Mouse (Mus musculus) kidney, embryonic 14.5 days (tissue): ENCODE results near the gene Hdgf. TPM values are rescaled to one million over a fixed set of nuclear protein-coding genes. Genes with fewer than 3 reads are reported as not detected.

Experiments used
- ATAC-seq: fragments of 200-750 bp; cut with Nextera tagmentation; 2 replicates; pipeline ENCODE4 v1.8.0; 2017; ENCODE audit warnings: moderate number of reproducible peaks, mild to moderate bottlenecking, moderate TSS enrichment, moderate library complexity; ENCODE audit not compliant: low FRiP score, low TSS enrichment
- H3K27ac ChIP-seq: fragments of 300-500 bp; sonication (generic); 2 replicates; pipeline ENCODE4 v1.5.1; 2014; ENCODE audit warnings: low read depth, mild to moderate bottlenecking, low read length, moderate library complexity, mixed read lengths
- H3K27me3 ChIP-seq: fragments of 300-500 bp; sonication (generic); 2 replicates; pipeline ENCODE4 v1.6.1; 2014; ENCODE audit warnings: mild to moderate bottlenecking, low read length; ENCODE audit not compliant: control insufficient read depth, insufficient read depth
- H3K36me3 ChIP-seq: fragments of 300-500 bp; sonication (generic); 2 replicates; pipeline ENCODE4 v1.6.1; 2014; ENCODE audit warnings: low read length, mixed read lengths; ENCODE audit not compliant: control insufficient read depth, insufficient read depth
- H3K4me1 ChIP-seq: fragments of 300-500 bp; sonication (generic); 2 replicates; pipeline ENCODE4 v1.6.1; 2014; ENCODE audit warnings: low read length, mixed read lengths; ENCODE audit not compliant: control insufficient read depth, insufficient read depth
- H3K4me2 ChIP-seq: fragments of 300-500 bp; sonication (generic); replicated peaks from 2 replicates; pipeline ENCODE4 v1.6.1; 2014; ENCODE audit warnings: low read depth, mild to moderate bottlenecking, low read length
- H3K4me3 ChIP-seq: fragments of 300-500 bp; sonication (generic); 2 replicates; pipeline ENCODE4 v1.5.1; 2014; ENCODE audit warnings: mild to moderate bottlenecking, low read length
- H3K9ac ChIP-seq: fragments of 300-500 bp; sonication (generic); 2 replicates; pipeline ENCODE4 v1.6.1; 2014; ENCODE audit warnings: low read depth, mild to moderate bottlenecking, low read length, moderate library complexity
- H3K9me3 ChIP-seq: fragments of 300-500 bp; sonication (generic); 2 replicates; pipeline ENCODE4 v1.6.1; 2016; ENCODE audit warnings: low read length; ENCODE audit not compliant: control insufficient read depth
- WGBS: fragments of 180-500 bp; shearing (Covaris S2); extraction: QIAGEN DNeasy Blood & Tissue Kit; methylation state at CpG from one replicate; pipeline ENCODE4 v1.1.7; 2014; 5-methylcytosine and 5-hydroxymethylcytosine counted together
- polyA plus RNA-seq: library from polyadenylated mRNA; unstranded; fragments of >200 nt; fragmentation: Nextera tagmentation; extraction: Ambion mirVana; gene quantifications from 2 replicates; pipeline ENCODE4 v1.2.1, GENCODE M21; 2014

The Hdgf gene
- polyA plus RNA-seq, 1 experiment from 2014 or later: 254 TPM

DNA sequence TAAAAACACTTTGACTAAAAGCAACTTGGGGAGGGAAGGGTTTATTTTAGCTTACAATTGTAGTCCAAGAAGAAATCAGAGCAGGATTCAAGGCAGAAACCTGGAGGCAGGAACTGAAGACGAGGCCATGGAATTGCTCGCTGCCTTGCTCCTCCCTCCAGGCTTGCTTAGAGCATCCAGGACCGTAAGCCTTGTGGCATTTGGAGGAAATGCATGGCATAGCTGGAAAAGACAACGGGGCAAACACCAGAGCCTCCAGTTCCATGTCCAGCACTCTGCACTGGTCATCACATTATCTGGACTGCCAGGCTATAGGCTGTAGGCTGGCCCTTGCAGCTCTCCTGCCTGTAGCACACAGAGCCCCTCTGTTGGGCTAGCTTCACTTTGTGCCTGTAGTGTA lies 28.4 kb downstream of the Hdgf start:
- Histone ChIP-seq H3K4me1 (0 out of 2 replicates have a peak, but pooled peaks cover 10% of the 10 kb centered on the region), H3K9me3 (no peaks in the 10 kb centered on the region), H3K36me3 (peaks cover 67% of the 10 kb centered on the region), H3K4me2 (no peak overlapping the region), H3K9ac (no peak overlapping the region), H3K27me3 (no peaks in the 10 kb centered on the region), H3K4me3 (no peak overlapping the region), H3K27ac (no peak overlapping the region)
- WGBS: 75% methylated on average over 4 of the region's 4 CpGs
- ATAC-seq: no peak

DNA sequence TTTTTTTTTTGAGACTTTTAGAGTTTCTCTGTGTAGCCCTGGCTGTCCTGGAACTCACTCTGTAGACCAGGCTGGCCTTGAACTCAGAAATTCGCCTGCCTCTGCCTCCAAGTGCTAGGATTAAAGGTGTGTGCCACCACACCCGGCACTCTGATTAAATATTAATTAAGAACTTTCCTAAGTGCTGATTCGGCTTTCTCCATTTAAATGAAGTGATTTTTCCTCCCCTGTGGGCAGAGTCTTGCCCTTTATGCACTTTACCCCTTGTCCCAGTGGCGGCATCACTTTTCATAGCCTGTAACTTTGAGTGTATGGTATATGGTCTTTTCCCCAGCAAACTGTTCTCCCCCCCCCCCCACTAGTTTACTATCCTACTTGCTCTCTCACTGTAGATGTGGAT lies 29.1 kb downstream of the Hdgf start:
- Histone ChIP-seq H3K4me1 (0 out of 2 replicates have a peak, but pooled peaks cover 10% of the 10 kb centered on the region), H3K27me3 (no peaks in the 10 kb centered on the region), H3K9me3 (no peaks in the 10 kb centered on the region), H3K9ac (no peak overlapping the region), H3K4me3 (no peak overlapping the region), H3K4me2 (no peak overlapping the region), H3K36me3 (peaks cover 73% of the 10 kb centered on the region), H3K27ac (no peak overlapping the region)
- WGBS: 85% methylated on average over 4 of the region's 4 CpGs
- ATAC-seq: no peak

DNA sequence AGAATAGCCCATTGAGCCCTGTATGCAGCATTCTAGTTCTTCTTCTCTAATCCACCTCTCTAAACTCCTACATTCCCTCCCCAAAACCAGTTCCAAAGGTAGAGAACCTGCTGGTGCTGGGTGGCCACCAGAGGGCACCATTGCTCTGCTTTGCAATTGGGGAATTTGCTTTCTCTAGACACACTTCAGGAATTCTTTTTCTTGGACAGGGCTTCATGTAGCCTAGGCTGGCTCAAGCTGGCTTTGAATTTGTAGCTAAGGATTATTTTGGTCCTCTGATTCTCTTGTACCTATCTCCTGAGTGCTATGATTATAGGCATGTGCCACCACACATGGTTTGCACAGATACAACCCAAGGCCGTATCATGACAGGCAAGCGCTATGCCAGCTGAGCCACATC lies 29.7 kb downstream of the Hdgf start:
- H3K27me3 ChIP-seq: no peaks in the 10 kb centered on the region
- H3K27ac ChIP-seq: no peak overlapping the region
- H3K4me3 ChIP-seq: no peak overlapping the region
- H3K9me3 ChIP-seq: no peaks in the 10 kb centered on the region
- no peak overlapping the region for H3K9ac ChIP-seq
- 0 out of 2 replicates have a peak, but pooled peaks cover 10% of the 10 kb centered on the region for H3K4me1 ChIP-seq
- H3K4me2 ChIP-seq: no peak overlapping the region
- 96% methylated on average over 2 of the region's 2 CpGs for WGBS
- peak; percentile 77 for ATAC-seq
- H3K36me3 ChIP-seq: peaks cover 76% of the 10 kb centered on the region

DNA sequence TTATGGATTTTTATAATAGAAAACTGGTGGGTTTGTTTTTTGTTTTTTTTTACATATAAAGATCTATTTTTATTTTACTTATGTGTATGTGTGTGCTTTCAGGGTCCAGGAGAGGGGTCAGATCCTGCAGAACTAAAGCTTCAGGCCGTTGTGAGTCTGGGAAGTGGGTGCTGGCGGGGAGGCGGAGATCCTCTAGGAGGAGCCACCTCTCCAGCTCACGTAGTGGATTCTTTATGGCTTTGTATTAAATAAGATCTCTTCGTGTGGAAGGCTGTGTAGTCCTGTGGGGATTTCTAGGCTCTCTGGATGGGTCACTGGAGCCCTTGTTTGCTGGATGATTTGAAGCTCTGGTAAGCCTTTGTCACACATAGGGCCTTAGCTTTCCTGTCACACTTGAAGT lies 34.5 kb downstream of the Hdgf start:
- 65% methylated on average over 5 of the region's 5 CpGs for WGBS
- no peak overlapping the region for H3K27ac ChIP-seq
- H3K4me3 ChIP-seq: no peak overlapping the region
- H3K4me1 ChIP-seq: 0 out of 2 replicates have a peak, but pooled peaks cover 8% of the 10 kb centered on the region
- H3K9ac ChIP-seq: no peak overlapping the region
- no peaks in the 10 kb centered on the region for H3K9me3 ChIP-seq
- H3K36me3 ChIP-seq: peaks cover 63% of the 10 kb centered on the region
- no peaks in the 10 kb centered on the region for H3K27me3 ChIP-seq
- ATAC-seq: no peak
- no peak overlapping the region for H3K4me2 ChIP-seq

DNA sequence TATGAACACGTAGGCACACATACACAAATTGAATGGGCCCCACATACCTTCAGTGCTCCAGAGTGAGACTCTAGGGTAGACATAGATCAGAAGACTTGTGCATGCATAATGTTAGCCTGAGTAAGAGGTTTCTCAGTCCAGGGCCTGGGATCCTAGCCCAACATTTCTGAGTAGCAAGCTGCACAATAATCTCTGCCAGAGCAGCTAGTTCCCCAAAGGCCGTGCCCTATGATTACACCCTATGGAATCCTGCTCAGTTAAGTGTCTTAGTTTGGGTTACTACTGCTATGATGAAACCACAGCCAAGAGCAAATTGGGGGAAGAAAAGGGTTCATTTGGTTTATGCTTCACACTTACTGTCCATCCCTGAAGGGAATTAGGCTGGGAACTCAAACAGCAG lies 36.4 kb downstream of the Hdgf start:
- Histone ChIP-seq H3K4me3 (no peak overlapping the region), H3K9me3 (no peaks in the 10 kb centered on the region), H3K4me2 (no peak overlapping the region), H3K27me3 (no peaks in the 10 kb centered on the region), H3K4me1 (peaks cover 20% of the 10 kb centered on the region), H3K9ac (no peak overlapping the region), H3K27ac (no peak overlapping the region), H3K36me3 (peaks cover 50% of the 10 kb centered on the region)
- 95% methylated on average over 2 of the region's 2 CpGs for whole genome bisulfite sequencing
- ATAC-seq: no peak

DNA sequence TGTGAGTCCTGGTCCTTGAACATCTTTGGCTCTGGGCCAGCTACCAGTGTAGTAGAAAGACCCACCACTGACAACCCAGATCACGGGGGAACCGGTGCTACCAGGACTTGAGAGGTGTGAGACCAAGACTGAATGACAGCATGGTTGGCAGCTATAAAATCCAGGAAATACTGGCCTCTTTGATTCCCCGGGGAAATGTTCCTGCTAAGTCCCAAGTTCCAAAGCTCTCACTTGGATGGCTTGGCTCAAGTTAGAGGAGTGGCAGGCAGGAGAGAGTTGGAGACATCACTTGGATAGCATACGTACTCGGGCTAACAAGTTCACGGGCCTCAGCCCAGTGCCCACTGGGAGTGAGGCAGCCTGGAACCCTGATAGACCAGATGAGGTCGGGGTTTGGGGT lies 37.5 kb downstream of the Hdgf start:
- H3K27me3 ChIP-seq: no peaks in the 10 kb centered on the region
- no peaks in the 10 kb centered on the region for H3K9me3 ChIP-seq
- H3K36me3 ChIP-seq: peaks cover 40% of the 10 kb centered on the region
- no peak for ATAC-seq
- H3K27ac ChIP-seq: no peak overlapping the region
- no peak overlapping the region for H3K4me2 ChIP-seq
- peaks cover 31% of the 10 kb centered on the region for H3K4me1 ChIP-seq
- H3K9ac ChIP-seq: no peak overlapping the region
- WGBS: 66% methylated on average over 7 of the region's 7 CpGs
- H3K4me3 ChIP-seq: no peak overlapping the region

DNA sequence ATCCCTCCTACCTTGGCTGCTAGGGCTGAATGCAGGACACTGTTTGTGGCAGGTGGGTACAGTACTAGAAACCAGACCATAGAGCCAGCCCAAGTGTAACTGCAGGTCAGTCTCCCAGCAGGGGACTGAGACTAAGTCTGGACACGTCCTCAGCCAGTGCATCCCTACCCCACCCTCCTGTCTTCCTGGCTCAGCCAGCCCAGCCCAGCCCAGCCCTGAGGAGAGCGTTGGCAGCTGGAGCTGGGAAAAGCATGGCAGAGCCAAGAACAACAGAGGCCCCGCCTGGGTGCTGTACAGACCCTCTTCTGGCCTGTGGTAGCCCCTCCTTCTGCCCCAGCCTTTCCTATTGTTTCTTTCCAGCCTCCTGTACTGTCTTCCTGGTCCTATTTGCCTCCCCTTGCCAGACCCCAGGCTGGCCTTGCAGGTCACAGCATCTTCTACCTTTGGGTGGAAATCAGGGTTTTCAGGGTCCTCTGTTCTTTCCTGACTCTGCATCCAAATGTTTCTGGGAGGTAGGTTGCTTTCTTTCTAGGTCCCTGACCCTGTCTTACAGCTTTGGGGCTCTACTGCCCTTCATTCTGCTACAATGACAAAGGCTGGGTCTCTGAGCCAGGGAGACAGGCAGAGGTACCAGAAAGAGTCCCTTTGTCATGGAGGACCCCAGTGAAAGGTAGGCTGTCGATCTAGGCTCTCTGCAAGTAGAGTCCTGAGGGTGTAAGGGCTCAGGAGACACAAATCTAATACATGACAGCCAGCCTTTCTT lies 38.9 kb downstream of the Hdgf start:
- H3K4me2 ChIP-seq: no peak overlapping the region
- ATAC-seq: 0 out of 2 replicates have a peak, but pooled peaks have one; percentile 28

DNA sequence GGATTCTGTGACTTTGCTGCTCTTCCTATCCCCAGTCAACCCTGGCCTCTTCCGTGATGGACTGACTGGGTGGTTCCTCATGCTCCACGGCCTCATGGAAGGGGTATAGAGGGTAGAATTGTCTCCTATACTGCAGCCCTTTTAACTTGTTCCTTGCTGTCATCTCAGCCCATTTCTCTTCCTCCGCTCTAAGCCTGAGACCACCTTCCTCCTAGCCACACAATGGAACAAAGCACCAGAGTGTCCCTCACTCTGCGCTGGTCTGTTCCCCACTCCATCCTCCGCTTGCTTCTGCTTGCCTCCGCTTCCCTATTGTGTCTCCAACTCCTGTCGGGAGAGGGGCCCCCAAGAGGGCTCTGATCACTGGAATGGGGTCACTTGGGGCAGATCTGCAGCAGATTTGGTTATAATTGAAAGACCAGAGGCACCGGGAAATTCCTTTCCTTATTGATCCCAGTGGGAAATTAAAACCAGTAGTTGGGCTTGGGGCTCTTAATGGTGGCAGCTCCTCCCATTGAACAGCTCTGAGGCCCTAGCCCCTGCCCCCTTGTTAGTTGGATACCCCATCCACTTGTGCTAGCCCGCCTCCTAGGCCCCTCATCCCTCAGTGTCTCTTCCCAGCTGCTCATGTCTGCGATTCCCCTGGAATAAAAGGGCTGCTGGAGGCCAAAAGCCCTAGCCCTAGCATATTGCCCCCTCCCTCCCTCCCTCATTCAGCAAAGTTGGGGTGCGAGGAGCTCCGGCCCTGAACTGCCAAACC lies 39.8 kb downstream of the Hdgf start:
- H3K36me3 ChIP-seq: peaks cover 19% of the 10 kb centered on the region
- no peak overlapping the region for H3K9ac ChIP-seq
- H3K27ac ChIP-seq: peak overlapping the region; percentile 77; the same call in 1 of the 2 replicates
- no peak overlapping the region for H3K4me3 ChIP-seq
- ATAC-seq: no peak
- no peaks in the 10 kb centered on the region for H3K27me3 ChIP-seq
- H3K9me3 ChIP-seq: no peaks in the 10 kb centered on the region
- H3K4me1 ChIP-seq: peaks cover 48% of the 10 kb centered on the region
- WGBS: 31% methylated on average over 12 of the region's 12 CpGs
- no peak overlapping the region for H3K4me2 ChIP-seq

More for the DNA sequence above, 38.9 kb downstream of the Hdgf start:
- Histone ChIP-seq H3K4me1 (peaks cover 45% of the 10 kb centered on the region), H3K4me3 (no peak overlapping the region), H3K9ac (no peak overlapping the region), H3K27ac (no peak overlapping the region; the same call in 1 of the 2 replicates), H3K27me3 (no peaks in the 10 kb centered on the region), H3K36me3 (peaks cover 25% of the 10 kb centered on the region), H3K9me3 (no peaks in the 10 kb centered on the region)
- 16% methylated on average over 4 of the region's 4 CpGs for WGBS

DNA sequence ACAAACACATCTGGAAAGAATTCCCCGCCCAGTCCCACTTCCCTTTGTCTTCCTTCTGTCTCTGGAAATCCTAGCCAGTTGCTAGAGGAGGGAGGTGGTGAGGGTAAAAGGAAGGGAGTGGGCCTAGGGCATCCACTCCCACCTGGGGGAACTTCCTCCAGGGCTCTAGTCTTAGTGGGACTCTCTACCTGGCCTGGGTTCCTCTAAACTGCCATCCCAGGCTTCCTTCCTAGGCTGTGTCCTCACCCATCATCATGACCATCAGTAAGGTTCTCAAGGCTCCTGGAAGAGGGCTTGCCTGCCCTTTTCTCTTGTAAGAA lies 40.4 kb downstream of the Hdgf start:
- Histone ChIP-seq H3K27me3 (no peaks in the 10 kb centered on the region), H3K4me3 (no peak overlapping the region), H3K9me3 (no peaks in the 10 kb centered on the region), H3K4me2 (no peak overlapping the region; the same call in 1 of the 2 replicates), H3K27ac (peak overlapping the region; percentile 77; the same call in 1 of the 2 replicates), H3K4me1 (peaks cover 52% of the 10 kb centered on the region), H3K36me3 (peaks cover 14% of the 10 kb centered on the region), H3K9ac (peak overlapping the region; percentile 50; the same call in 1 of the 2 replicates)
- WGBS: 17% methylated on average over 1 of the region's 1 CpGs
- no peak; the same call in 1 of the 2 replicates for ATAC-seq
